Mouse (Mus musculus) gastrocnemius, postnatal 25 days (tissue): ENCODE measurements at regions not wholly inside any gene's neighbourhood (a gene's known extent, or its start where the extent isn't known, plus 50 kb on each side); places are given as distances from the start of the nearest gene placed in this dataset.

ENCODE experiments used
- DNase-seq: peaks from one replicate; pipeline ENCODE4 v3.0.0; 2022

DNA sequence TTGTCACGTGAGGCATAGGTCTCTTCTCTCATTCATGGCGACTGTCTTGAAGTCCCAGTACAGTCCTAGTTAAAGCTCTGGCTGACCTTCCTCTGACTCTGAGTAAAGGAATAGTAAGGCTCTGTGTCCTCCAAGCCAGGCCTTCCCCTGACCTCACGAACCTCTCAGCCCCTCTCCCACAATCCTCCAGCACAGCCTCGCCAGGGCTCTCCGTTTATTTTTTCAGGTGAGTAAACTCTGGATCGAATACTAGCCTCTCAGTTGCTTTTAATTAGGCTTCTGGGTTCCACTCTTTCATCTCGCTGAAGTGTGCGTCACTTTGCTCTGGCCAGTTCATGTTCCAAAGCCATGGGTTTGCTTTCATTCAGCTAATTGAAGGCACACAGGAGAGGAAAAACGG lies 133.8 kb downstream of the Mylk4 start:
- DNase-seq = no peak

DNA sequence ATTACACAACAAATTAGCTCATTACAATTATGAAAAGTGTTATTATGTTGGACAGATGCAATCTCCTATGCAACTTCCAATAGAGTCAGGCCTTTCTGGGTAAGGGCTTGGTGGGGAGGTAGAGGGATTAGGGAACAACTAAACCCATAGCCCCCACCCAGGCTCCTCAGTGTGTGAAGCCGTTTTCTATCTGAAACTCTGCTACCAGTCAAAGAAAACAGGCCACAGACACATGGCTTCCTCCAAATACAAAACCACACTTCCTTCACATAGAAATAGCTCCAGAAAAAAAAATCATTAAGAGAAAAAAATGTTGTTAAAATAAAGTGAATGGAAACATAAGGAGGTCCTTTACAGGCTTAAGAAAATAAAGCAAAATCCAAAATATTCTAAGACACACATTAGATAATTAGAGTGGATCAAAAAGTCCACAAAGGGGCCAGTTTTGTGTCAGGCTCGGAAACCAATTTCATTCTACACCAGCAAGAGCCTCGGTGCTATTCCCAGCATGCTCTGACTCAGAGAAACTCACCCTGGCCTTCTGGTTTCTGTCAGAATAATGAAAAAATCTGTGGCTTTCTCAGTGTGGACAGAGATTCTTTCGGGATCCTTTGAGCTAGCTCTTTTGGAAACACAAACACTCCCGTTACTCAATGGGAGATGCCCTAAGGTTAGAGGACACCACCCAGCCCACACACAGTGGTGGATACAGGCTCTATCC lies 140.6 kb downstream of the Mylk4 start:
- no peak for DNase-seq

DNA sequence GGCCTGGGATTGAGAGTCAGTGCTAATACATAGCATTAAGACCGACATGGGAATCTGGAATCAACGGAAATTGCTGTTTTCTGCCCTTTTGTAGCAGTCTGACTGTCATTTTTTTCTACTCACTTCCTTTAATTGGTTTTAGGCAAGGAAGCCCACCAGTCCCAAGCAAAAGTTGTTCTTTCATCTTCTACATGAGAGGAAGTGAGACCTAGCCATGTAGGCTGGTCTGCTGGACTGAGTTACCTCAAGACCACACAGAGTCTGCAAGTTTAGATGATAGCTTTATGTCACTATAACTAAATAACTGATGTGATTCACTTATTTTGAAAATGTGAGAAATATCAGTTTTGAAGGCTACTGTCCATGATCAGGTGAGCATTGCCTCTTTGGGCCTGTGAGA lies 142.8 kb downstream of the Mylk4 start:
- DNase-seq = no peak

DNA sequence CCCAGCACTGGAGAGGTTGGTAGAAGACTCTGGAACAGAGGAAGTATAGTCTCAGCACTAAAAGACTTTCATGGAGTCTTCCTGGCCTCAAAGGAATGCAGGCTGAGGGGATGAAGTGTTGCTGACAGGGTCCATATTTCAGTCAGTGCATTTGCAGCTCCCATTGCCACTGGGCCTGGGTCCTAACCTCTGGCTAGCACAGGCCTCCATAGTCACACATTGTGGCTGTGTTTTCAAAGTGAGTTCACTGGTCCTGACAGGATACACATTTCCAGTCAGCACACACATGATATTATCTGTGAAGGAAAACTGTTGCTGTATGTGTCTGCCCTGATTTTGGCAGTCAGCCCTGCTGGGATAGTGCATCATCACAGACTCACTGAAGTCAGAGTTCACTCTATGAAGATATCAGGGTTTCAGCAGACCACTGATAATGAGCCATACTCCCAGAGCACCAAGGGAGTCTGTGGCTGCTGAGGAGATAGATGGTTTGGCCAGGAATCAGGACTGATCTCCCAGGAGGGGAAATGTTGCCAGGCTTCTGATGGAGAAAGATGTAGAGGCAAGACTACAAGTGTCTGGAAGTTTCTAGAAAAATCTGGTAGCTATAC lies 153.5 kb downstream of the Mylk4 start:
- DNase-seq = no peak

DNA sequence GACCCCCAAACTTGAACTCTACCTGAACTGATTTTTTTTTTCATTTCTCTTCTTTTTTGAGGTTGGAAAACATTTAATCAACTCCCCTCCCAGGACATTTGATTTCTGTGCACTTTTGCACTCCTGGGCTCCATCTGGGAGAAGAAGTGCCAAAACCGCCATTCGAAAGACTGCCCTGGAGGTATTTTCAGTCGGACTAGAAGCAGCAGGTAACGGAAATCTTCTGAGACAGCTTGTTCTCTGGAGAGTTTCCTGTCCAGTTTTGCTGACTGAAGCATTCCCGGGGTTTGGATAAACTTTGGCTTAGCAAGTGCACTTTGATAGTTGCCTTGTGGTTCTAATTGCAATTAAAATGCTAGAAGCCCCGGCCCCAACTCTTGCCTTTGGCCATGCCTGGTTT lies 169.8 kb downstream of the Mylk4 start:
- no peak for DNase-seq

DNA sequence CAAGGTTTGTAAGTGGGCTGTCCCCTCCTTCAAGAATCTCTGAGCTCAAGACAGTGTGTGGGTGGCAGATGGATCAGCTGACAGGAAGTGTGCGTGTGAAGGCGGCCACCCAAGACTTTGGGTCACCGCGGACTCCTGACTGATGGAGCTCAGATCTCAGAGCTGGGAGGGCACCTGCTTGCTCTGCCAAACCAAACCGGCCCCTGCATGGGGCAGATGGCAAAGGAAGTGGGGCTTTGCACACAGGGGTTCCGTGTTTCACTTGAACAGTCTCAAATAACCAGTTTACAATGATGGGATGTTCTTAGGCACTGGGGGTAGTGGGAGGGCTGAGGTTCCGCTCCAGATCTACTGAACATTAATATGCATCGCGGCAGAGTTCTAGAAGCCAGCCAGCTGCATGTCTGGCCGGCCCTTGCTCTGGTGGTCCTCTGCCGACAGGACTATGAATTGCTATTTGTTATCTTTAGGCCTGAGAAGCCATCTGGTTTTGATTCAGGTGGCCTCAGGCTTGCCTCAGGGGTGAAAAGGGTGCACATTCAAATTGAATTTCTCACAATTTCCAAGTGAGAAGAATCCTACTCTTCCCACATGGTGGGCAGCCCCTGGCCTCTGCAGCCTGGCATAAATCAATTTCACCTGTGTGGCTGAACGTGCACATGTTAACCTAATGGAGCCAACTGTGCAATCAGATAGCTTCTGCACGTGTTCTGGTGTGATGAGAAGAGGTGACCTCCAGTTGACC lies 172.0 kb downstream of the Mylk4 start:
- no peak for DNase-seq

DNA sequence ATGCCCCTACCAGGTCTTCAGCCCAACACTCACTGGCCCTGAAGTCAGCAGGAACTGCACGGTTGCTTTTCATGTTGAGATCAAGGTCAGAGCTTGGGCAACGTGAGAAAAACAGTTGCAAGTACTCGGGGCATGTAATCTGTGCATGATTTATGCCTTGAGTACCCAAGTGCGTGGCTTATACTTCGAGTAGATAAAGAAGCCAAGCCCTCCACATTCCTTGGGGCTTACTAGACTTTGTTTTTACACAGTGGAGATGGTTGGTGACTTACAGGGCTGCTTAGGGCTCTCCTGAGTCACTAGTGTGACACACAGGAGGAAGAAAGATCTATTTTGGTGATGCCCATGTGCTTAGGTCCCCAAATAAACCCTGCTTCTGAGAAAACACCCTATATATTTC lies 172.8 kb downstream of the Mylk4 start:
- no peak for DNase-seq

DNA sequence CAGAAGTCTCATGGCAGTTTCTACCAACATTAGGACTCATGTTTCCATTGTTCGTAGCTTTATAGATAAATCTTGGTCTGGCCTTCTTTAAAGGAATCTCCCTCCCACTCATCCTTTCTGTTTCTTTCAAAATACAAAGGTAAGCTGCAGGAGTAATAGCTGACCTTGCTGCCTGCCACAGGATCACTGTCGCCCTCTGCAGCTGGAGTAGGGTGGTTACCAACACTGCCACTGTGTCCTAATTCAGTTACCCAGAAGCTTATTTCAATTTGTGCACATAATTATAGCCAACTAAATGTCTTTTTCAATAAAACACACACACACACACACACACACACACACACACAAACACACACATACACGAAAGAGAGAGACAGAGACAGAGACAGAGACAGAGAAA lies 175.3 kb downstream of the Mylk4 start:
- DNase-seq = no peak

DNA sequence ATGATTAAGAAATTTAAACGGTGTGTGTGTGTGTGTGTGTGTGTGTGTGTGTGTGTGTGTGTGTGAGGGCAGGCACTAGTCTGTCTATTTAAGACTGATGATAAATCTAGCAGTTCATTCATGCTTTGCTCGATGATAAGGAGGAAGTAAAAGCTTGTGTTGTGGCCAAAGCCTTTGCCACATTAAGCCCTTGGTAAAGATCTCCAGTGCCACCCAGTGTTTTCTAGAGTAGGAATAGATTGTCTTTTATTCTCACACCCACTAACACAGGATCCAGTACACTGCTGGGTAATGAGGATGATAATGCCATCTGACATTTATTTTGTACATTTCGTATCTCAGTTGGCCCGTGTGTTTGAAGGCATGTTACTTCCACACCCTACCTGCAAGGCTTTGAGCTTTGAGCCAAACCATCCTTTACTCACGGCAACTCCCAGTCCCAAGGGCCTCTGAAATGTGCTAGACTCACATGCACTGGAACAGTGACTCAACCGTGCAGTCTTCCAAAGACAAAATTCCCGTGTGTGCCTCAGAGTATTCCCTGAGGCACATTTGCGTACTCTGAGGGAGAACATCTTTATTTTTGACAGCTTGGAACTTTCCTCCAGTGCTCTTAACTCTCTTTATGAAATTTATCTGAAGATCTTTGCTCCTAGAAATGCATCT lies 179.7 kb downstream of the Mylk4 start:
- no peak for DNase-seq

DNA sequence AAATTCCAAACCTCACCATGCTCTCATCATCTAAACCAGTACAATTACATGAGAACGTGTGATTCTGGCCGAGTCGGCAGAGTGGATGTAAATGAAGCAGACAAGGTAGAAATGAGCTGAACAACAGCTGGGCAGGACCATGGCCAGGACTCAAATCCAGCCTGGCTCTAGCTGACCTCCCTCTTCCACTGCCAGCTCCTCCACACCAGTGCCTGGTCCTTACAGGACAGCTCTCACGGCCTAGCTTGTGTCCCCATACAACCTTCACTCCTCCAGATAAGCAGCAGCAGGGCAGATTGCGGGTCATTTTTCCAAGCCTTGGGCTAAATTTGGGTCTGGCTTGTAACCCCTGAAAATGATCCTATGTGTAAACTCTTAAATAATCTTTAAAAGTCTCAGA lies 182.4 kb downstream of the Mylk4 start:
- DNase-seq = peak; percentile 67

DNA sequence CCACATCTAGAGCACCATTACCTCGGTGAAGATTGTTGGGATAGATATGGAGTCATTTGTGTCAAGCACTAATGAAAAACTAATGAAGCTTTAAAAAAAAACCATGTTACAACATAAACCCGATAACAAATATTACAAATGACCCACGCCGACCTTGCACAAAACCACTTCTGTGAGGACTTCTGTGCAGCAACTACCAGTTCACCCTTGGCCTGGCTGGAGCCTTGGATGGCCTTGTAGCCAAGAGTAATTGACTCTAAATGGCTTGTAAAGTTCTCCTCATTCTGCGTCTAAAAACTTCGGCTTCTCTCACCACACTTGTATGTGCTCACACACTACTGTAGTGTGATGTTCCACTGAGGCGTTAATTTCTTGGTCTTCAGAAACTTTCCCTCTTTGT lies 190.1 kb downstream of the Mylk4 start:
- DNase-seq = no peak

DNA sequence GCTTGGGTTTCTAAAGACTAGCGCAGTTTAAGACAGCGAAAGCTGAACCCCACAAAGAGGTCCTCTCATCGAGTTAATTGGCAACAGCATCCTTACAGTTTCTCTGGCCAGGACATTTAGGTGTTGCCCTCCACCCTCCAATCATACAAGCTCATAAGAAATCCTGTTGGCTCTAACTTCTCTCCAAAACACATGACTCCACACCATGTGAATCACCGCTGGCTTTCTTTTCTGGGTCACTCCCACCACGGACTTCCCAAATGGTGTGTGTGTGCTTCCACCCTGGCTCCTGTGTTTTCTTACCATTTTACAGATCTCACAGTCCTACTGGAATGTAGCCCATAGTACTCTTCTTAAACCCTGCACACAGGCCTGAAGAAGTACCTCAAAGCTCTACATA lies 190.6 kb downstream of the Mylk4 start:
- no peak for DNase-seq

DNA sequence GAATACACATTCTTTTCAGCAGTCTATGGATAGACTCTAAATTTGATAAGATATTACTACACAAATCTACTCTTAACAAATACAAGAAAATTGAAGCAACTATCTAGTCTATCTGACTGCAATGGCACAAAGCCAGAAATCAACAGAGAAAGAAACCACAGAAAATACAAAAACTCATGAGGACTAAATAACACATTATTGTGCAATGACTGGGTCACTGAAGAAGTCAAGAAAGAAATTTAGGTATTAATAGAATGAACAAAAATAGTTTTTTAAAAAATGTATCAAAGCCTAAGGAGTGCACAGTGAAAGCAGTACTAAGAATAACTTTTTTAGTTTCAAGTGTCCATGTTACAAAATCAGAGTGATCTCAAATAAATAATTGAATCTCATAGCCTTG lies 202.2 kb downstream of the Mylk4 start:
- no peak for DNase-seq

DNA sequence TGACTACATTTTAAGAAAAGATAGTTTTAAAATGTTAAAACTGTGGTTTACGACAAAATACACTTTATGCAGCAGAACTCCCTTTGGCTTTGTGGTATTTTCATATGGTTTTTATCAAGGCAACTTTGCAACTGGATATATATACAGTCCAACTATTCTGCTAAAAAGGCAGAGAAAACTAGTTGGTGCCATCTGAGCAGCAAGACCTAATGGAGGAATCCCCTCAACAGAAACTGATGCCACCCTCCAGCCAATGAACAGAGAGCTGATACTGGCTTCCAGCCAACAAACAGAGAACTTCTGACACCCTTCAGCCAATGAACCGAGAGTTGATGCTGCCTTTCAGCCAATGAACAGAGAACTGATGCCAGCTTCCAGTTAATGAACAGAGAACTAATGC lies 215.9 kb downstream of the Mylk4 start:
- no peak for DNase-seq

DNA sequence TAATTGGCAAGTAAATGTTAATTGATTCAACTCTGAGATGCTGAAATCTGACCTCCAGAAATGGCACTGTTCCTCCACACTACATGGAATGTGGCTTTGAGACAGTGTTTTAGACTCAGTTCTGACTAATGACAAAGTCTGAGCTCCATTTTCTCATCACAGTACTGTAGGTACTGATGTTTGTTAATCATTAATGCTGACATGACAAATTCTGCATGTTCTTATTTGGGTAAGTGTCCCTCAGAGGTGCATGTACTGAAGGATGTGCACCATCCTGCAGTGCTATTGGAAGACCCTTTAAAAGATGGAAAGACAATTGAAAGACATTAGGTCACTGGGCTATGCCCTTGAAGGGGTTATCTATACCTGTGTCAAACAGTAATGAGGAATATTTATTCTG lies 222.1 kb upstream of the Gmds start:
- DNase-seq = no peak

DNA sequence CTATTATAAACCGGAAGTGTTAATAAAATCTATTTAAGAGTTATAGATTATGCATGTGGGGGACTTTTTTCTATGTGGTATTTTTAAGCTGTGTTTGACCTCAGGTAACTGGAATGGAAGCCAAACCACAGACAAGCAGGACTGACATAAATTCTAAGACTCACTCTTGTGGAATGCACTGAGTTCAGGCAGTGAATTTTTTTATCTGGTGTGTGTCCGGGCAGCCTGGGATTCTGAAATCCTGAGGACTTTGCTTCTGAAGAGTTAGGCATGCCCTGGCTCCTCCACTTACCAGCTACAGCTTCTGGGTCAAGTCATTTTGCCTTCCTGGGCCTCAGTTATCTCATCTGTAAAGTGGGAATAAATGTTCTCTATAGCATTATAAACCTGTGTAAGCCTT lies 217.9 kb upstream of the Gmds start:
- DNase-seq = no peak

DNA sequence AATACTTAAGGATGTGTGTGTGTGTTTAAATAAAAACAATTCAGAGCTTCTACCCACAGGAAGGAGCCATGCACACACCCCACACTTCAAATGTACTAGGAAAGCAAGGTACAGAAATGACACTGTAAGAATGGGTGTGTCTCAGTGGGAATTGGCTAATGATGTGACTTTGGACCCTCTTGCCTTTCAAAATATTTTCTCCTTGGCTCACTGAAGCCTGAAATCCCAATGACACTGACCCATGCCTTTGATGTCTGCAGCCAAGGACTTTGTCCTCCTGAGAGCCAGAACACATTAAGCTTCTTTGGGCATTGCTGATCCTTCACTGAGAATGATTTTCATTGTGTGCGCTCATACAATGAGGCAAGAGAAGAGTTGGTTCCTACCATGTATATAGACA lies 216.5 kb upstream of the Gmds start:
- no peak for DNase-seq

DNA sequence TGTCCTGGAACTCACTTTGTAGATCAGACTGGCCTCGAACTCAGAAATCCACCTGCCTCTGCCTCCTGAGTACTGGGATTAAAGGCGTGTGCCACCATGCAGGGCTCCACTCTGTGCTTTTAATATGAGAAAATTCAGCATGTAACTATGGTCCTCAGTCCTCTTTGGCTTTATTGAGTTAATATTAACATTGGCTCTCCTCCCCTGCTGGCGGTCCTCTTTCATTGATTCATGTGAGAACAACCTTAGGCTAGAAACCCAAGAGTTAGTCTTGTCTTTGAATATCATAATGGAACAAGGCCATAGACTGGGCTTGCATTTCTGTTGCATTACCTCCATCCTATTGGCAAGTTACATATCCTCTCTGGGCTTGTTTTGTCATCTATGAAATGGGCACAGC lies 216.1 kb upstream of the Gmds start:
- no peak for DNase-seq

DNA sequence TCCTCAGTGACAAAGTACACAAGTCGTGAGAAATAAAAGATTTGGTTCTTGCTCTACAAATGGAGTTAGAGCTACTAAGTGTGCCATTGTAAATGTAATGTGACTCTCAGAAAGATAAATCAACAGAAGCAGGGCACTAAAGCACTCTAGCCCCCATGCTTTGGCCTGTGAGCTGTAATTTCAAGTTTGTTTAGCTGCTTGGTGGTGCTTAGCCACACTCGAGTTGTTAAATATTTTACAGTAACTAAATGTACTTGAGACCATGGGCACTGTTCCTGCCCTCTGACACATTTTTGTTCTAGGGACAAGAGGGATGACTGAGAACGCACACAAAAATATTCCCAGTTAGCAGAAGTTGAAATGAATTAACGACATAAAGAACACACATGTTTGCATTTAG lies 214.6 kb upstream of the Gmds start:
- no peak for DNase-seq

DNA sequence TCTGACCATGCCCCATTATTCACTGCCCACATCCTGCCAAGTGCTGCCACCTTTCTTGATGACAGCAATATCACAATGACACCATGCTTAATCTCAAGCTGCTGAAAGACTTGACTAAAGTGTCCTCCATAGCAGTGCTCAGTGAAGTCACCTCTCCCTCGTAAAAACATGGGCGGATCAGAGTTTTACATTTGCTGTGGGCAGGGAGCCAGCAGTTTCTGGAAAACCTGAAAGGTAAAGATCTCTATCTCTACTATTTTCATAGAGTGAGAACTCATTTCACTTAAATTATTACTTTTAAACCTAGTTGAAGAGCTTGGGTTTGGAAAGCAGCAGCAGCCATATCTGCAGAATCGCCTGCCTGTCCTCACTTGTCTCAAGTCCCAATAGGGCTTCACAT lies 211.6 kb upstream of the Gmds start:
- DNase-seq = no peak

DNA sequence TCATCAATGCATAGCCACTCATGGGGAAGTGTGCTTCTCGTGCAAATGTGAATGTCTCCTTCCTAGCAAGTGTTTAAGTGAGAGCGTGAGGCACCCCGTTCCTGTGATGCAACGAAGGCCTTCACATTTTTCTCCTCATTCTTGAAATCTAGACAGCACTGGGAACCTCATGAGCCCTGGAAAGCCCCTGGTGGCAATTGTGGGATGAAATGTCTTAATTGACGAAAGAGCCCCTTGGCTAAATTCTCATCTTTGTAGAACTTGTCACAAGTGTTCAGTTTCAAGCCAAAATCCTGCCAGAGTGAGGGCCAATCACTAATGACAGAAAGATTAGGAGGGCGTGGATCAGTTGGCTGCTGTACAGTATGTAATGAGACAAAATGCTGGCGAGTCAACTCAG lies 208.6 kb upstream of the Gmds start:
- DNase-seq = no peak

DNA sequence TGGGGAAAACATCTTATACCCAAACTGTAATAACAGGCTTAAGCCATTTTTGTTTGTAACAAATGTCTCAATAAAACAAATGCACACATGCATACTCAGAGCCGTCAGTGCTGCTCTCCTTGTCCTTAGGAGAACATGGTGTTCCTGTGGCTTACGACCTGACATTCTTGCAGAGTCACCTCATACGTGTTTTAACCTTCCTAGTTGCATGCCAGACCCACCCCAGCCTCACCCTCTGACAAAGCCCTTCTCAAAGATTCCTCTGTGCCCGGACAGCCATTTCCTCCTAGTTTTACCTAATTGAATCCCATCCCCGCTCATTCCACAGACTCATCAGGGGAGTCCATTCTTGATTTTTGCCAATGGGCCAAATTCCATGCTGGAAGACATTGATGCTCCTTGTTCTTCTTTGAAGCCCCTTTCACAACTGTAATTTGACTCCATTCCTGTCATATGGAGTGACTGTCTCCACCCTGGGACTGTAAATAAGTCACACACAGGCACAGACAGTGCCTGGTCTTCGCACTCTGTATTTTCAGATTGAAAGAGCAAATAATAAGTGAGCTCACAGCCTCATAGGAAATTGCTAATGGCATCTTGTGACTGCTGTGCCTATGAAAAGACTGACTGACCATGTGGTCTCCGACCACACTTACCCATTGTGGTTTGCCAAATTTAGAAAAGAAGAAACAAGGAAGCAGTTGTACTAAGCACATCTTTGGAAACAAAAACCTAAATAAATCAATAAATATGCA lies 206.6 kb upstream of the Gmds start:
- DNase-seq = no peak

DNA sequence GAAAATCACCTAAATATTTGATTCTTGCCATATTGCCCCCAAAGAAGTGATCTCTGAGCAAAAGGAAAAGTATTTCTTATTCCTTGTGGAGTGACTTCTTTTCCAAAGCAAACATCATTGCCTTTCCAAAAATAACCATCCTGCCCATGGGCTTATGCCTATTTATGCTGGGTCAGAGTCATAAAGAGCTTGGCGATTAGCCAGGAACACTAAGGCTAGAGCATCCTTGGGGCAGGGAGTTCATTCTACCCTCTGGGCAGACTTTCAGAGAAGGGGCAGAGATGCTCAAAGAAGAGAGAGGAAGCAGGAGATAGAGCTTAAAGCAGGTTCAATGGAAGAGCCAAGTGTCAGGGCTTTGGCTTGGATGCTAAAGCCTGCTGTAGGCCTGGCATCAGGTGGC lies 203.1 kb upstream of the Gmds start:
- DNase-seq = no peak
